Mouse (Mus musculus): Measurements from ENCODE around the gene Cbx6.

- no peak for TF ChIP-seq MAX (IDR thresholded peaks at IDR 0.05)
- no peak for TF ChIP-seq CTCF (IDR thresholded peaks at IDR 0.05; ENCODE audit: control insufficient read depth, insufficient read depth, insufficient read length)
- TF ChIP-seq USF1 (IDR thresholded peaks at IDR 0.05; ENCODE audit: low read depth) = no peak
- TF ChIP-seq MYOD1 (IDR thresholded peaks at IDR 0.05; ENCODE audit: control insufficient read depth, insufficient read length, low read depth) = no peak
Measured at GRCm38 (mm10) chr15:79818325-79818724, 16.2 kb downstream of the Cbx6 start.

Measured in C2C12 (cell line).